Mouse (Mus musculus) heart, embryonic 12.5 days (tissue): ENCODE results near the gene Sh2d3c. TPM values are rescaled to one million over a fixed set of nuclear protein-coding genes. Genes with fewer than 3 reads are reported as not detected.

Source experiments
- ATAC-seq: fragments of 200-750 bp; cut with Nextera tagmentation; 2 replicates; pipeline ENCODE4 v1.8.0; 2017; ENCODE audit warnings: moderate TSS enrichment, moderate library complexity; ENCODE audit not compliant: insufficient number of reproducible peaks, low FRiP score
- H3K27ac ChIP-seq: fragments of 300-500 bp; sonication (generic); 2 replicates; pipeline ENCODE4 v1.5.1; 2016; ENCODE audit warnings: mild to moderate bottlenecking, moderate library complexity; ENCODE audit not compliant: poor library complexity, severe bottlenecking
- H3K27me3 ChIP-seq: fragments of 300-500 bp; sonication (generic); replicated peaks from 2 replicates; pipeline ENCODE4 v1.6.1; 2016; ENCODE audit warnings: mild to moderate bottlenecking, moderate library complexity
- H3K36me3 ChIP-seq: fragments of 300-500 bp; sonication (generic); 2 replicates; pipeline ENCODE4 v1.6.1; 2016; ENCODE audit warnings: mild to moderate bottlenecking, moderate library complexity
- H3K4me1 ChIP-seq: fragments of 300-500 bp; sonication (generic); replicated peaks from 2 replicates; pipeline ENCODE4 v1.6.1; 2016; ENCODE audit warnings: mild to moderate bottlenecking
- H3K4me2 ChIP-seq: fragments of 300-500 bp; sonication (generic); 2 replicates; pipeline ENCODE4 v1.6.1; 2016; ENCODE audit warnings: mild to moderate bottlenecking, moderate library complexity
- H3K4me3 ChIP-seq: fragments of 300-500 bp; sonication (generic); 2 replicates; pipeline ENCODE4 v1.5.1; 2016; ENCODE audit warnings: mild to moderate bottlenecking
- H3K9ac ChIP-seq: fragments of 300-500 bp; sonication (generic); 2 replicates; pipeline ENCODE4 v1.6.1; 2016; ENCODE audit warnings: mild to moderate bottlenecking, moderate library complexity
- H3K9me3 ChIP-seq: fragments of 300-500 bp; sonication (generic); replicated peaks from 2 replicates; pipeline ENCODE4 v1.6.1; 2016; ENCODE audit warnings: mild to moderate bottlenecking, moderate library complexity
- whole genome bisulfite sequencing: fragments of 180-500 bp; shearing (Covaris S2); methylation state at CpG from one replicate; pipeline ENCODE4 v1.1.7; 2016; 5-methylcytosine and 5-hydroxymethylcytosine counted together
- polyA plus RNA-seq: library from polyadenylated mRNA; unstranded; fragments of >200 nt; fragmentation: Nextera tagmentation; extraction: Ambion mirVana; gene quantifications from 2 replicates; pipeline ENCODE4 v1.2.1, GENCODE M21; 2016

The Sh2d3c gene
- polyA plus RNA-seq, 1 experiment from 2014 or later, result 36.0 TPM

- Histone ChIP-seq H3K4me3 (peak within 1 kb of the TSS; percentile 83), H3K4me1 (peaks cover 14% of the 10 kb centered on the region), H3K36me3 (peaks cover 48% of the 10 kb centered on the region), H3K9ac (peak within 1 kb of the TSS; percentile 91), H3K4me2 (peak within 1 kb of the TSS; percentile 72), H3K9me3 (no peaks in the 10 kb centered on the region), H3K27me3 (0 out of 2 replicates have a peak, but pooled peaks cover 3% of the 10 kb centered on the region), H3K27ac (peak within 1 kb of the TSS; percentile 82)
- WGBS, result under 1% methylated on average over 65 of the region's 66 CpGs
- ATAC-seq, result peak; percentile 93
Measured at GRCm38 (mm10) chr2:32757056-32757845, 36.4 kb downstream of the Sh2d3c start, which contains the start of gene Tor2a. Tor2a (plus strand) TSS chr2:32757234.

- Histone ChIP-seq H3K4me3 (no peak overlapping the region), H3K27me3 (0 out of 2 replicates have a peak, but pooled peaks cover 3% of the 10 kb centered on the region), H3K36me3 (peaks cover 47% of the 10 kb centered on the region), H3K27ac (no peak overlapping the region), H3K9me3 (no peaks in the 10 kb centered on the region), H3K9ac (no peak overlapping the region), H3K4me2 (no peak overlapping the region), H3K4me1 (peaks cover 14% of the 10 kb centered on the region)
- WGBS, result 63% methylated on average over 8 of the region's 8 CpGs
- no peak for ATAC-seq
Measured at GRCm38 (mm10) chr2:32758503-32758902, 37.6 kb downstream of the Sh2d3c start.

- H3K36me3 ChIP-seq, result peaks cover 45% of the 10 kb centered on the region
- no peak for ATAC-seq
- H3K4me2 ChIP-seq, result no peak overlapping the region
- H3K27me3 ChIP-seq, result 0 out of 2 replicates have a peak, but pooled peaks cover 3% of the 10 kb centered on the region
- WGBS, result 81% methylated on average over 2 of the region's 2 CpGs
- no peaks in the 10 kb centered on the region for H3K9me3 ChIP-seq
- no peak overlapping the region for H3K27ac ChIP-seq
- H3K4me1 ChIP-seq, result peaks cover 14% of the 10 kb centered on the region
- no peak overlapping the region for H3K4me3 ChIP-seq
- H3K9ac ChIP-seq, result no peak overlapping the region
Measured at GRCm38 (mm10) chr2:32759001-32759400, 38.1 kb downstream of the Sh2d3c start.

GRCm38 (mm10) chr2:32761361-32761760 is 40.5 kb downstream of the Sh2d3c start:
- 88% methylated on average over 14 of the region's 14 CpGs for WGBS
- ATAC-seq, result no peak

GRCm38 (mm10) chr2:32761859-32762258 is 41.0 kb downstream of the Sh2d3c start:
- no peak for ATAC-seq
- Histone ChIP-seq H3K4me1 (peaks cover 14% of the 10 kb centered on the region), H3K9me3 (no peaks in the 10 kb centered on the region), H3K27ac (no peak overlapping the region), H3K36me3 (peaks cover 34% of the 10 kb centered on the region), H3K4me3 (no peak overlapping the region), H3K27me3 (no peaks in the 10 kb centered on the region), H3K4me2 (no peak overlapping the region), H3K9ac (no peak overlapping the region)
- 88% methylated on average over 4 of the region's 4 CpGs for WGBS

More at GRCm38 (mm10) chr2:32761361-32761760, 40.5 kb downstream of the Sh2d3c start:
- no peaks in the 10 kb centered on the region for H3K9me3 ChIP-seq
- H3K4me3 ChIP-seq, result no peak overlapping the region
- H3K9ac ChIP-seq, result no peak overlapping the region
- peaks cover 34% of the 10 kb centered on the region for H3K36me3 ChIP-seq
- no peaks in the 10 kb centered on the region for H3K27me3 ChIP-seq
- H3K4me1 ChIP-seq, result peaks cover 14% of the 10 kb centered on the region
- H3K27ac ChIP-seq, result no peak overlapping the region
- no peak overlapping the region for H3K4me2 ChIP-seq

GRCm38 (mm10) chr2:32763353-32763752 is 42.5 kb downstream of the Sh2d3c start:
- Histone ChIP-seq H3K9me3 (no peaks in the 10 kb centered on the region), H3K4me1 (peaks cover 7% of the 10 kb centered on the region), H3K27ac (no peak overlapping the region), H3K9ac (no peak overlapping the region), H3K27me3 (no peaks in the 10 kb centered on the region), H3K36me3 (peaks cover 34% of the 10 kb centered on the region), H3K4me2 (no peak overlapping the region), H3K4me3 (no peak overlapping the region)
- 73% methylated on average over 3 of the region's 3 CpGs for WGBS
- no peak for ATAC-seq

- peaks cover 12% of the 10 kb centered on the region; the same call in 1 of the 2 replicates for H3K36me3 ChIP-seq
- 72% methylated on average over 12 of the region's 12 CpGs for WGBS
- H3K27me3 ChIP-seq, result no peaks in the 10 kb centered on the region
- H3K4me1 ChIP-seq, result peaks cover 8% of the 10 kb centered on the region
- no peak overlapping the region for H3K4me3 ChIP-seq
- no peak overlapping the region for H3K4me2 ChIP-seq
- no peak overlapping the region for H3K27ac ChIP-seq
- H3K9ac ChIP-seq, result no peak overlapping the region
- ATAC-seq, result no peak
- H3K9me3 ChIP-seq, result no peaks in the 10 kb centered on the region
Measured at GRCm38 (mm10) chr2:32767241-32767640, 46.4 kb downstream of the Sh2d3c start.

- ATAC-seq, result no peak
- Histone ChIP-seq H3K4me1 (peaks cover 8% of the 10 kb centered on the region), H3K4me3 (no peak overlapping the region), H3K9me3 (no peaks in the 10 kb centered on the region), H3K27me3 (no peaks in the 10 kb centered on the region), H3K27ac (no peak overlapping the region), H3K36me3 (no peaks in the 10 kb centered on the region), H3K9ac (no peak overlapping the region), H3K4me2 (no peak overlapping the region)
- 44% methylated on average over 19 of the region's 19 CpGs for WGBS
Measured at GRCm38 (mm10) chr2:32768661-32769285, 47.9 kb downstream of the Sh2d3c start.

GRCm38 (mm10) chr2:32769327-32770085 is 48.7 kb downstream of the Sh2d3c start:
- H3K4me1 ChIP-seq, result peaks cover 8% of the 10 kb centered on the region
- ATAC-seq, result no peak
- no peak overlapping the region for H3K9ac ChIP-seq
- H3K27me3 ChIP-seq, result no peaks in the 10 kb centered on the region
- WGBS, result 83% methylated on average over 5 of the region's 5 CpGs
- no peak overlapping the region for H3K4me2 ChIP-seq
- no peak overlapping the region for H3K27ac ChIP-seq
- no peaks in the 10 kb centered on the region for H3K9me3 ChIP-seq
- H3K4me3 ChIP-seq, result no peak overlapping the region
- no peaks in the 10 kb centered on the region for H3K36me3 ChIP-seq

GRCm38 (mm10) chr2:32771886-32772285 is 51.0 kb downstream of the Sh2d3c start:
- H3K4me3 ChIP-seq, result no peak overlapping the region
- no peak overlapping the region for H3K27ac ChIP-seq
- peaks cover 3% of the 10 kb centered on the region; the same call in 1 of the 2 replicates for H3K27me3 ChIP-seq
- H3K9ac ChIP-seq, result no peak overlapping the region
- 19% methylated on average over 12 of the region's 12 CpGs for WGBS
- H3K4me1 ChIP-seq, result peaks cover 20% of the 10 kb centered on the region
- H3K36me3 ChIP-seq, result no peaks in the 10 kb centered on the region
- ATAC-seq, result no peak
- H3K9me3 ChIP-seq, result no peaks in the 10 kb centered on the region
- H3K4me2 ChIP-seq, result no peak overlapping the region
